Comparison of ENCODE assay signal across 20 mouse cellular contexts in the genomic region with DNA sequence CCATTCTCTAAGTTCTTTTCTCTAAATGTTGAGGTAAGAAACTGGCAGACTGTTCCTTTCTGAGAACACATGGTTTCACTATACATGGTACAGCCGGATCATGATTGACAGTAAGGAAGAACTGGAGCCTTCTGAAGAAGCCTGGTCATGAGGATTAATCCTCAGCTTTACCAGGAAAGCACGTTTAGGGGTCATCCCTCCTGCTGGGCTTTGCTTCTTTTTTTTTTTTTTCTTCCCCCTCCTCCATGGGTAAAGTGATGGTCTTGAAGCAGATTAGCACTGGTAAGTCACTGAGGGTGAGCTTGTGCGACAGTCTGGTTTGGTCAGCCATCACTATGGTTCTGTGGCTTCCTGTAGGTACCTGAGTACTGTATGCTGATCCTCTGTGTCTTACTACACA.
DNase-seq lines count a peak whose midpoint lies in the region; ATAC-seq lines count a peak whose summit lies in the region.
"Had no signal": no experiment of that assay in that cellular context is flagged by ENCODE, and none has a peak within 500 bp of the region (broad histone marks: within the 10 kb centered on the region; RNA-seq: fewer than 3 reads in every experiment).

No protein-coding gene starts in this region.

- 0 out of 2 replicates have a peak, but pooled peaks cover 3% of the 10 kb centered on the region for H3K36me3 ChIP-seq in hindbrain, embryonic 10.5 days
- no peaks in the 10 kb centered on the region for H3K36me3 ChIP-seq in hindbrain, embryonic 14.5 days (replicated peaks; ENCODE audit: control insufficient read depth, insufficient read depth)
- no peaks in the 10 kb centered on the region for H3K36me3 ChIP-seq in embryonic facial prominence, embryonic 15.5 days
- H3K36me3 ChIP-seq: heart, embryonic 10.5 days; hindbrain, embryonic 13.5 days; intestine, embryonic 15.5 days had no signal

- no peak for ATAC-seq in hindbrain, embryonic 14.5 days (ENCODE audit: low FRiP score)
- no peak for ATAC-seq in embryonic facial prominence, embryonic 15.5 days (ENCODE audit: insufficient number of reproducible peaks, low FRiP score, low TSS enrichment, low read depth)
- ATAC-seq: forebrain, embryonic 16.5 days; intestine, embryonic 15.5 days had no signal

- H3K4me2 ChIP-seq in hindbrain, embryonic 14.5 days (replicated peaks) = no peak overlapping the region
- no peak overlapping the region for H3K4me2 ChIP-seq in embryonic facial prominence, embryonic 15.5 days (replicated peaks)
- H3K4me2 ChIP-seq: hindbrain, embryonic 13.5 days; intestine, embryonic 15.5 days had no signal

- H3K9ac ChIP-seq in hindbrain, embryonic 14.5 days = no peak overlapping the region
- H3K9ac ChIP-seq in embryonic facial prominence, embryonic 15.5 days = no peak overlapping the region
- H3K9ac ChIP-seq: hindbrain, embryonic 13.5 days; intestine, embryonic 15.5 days had no signal

- DNase-seq in hindbrain, embryonic 10.5 days (ENCODE audit: low spot score) = no peak
- DNase-seq in hindbrain, embryonic 14.5 days (ENCODE audit: low spot score) = no peak
- peak; percentile 53 for DNase-seq in R1 (ENCODE audit: low read depth, low spot score)
- peak; percentile 40 for DNase-seq in retina, embryonic 14.5 days (ENCODE audit: low spot score)
- DNase-seq in testis, postnatal 14 days (ENCODE audit: low spot score) = no peak
- no peak for DNase-seq in gastrocnemius, adult 18-20 months (ENCODE audit: low spot score)
- DNase-seq: adrenal gland, postnatal 10 days; cerebellum, adult 11 months; cerebellum, adult 8-10 months; cerebellum, postnatal 14 days; gastrocnemius, postnatal 25 days; heart, postnatal 10 days; heart, postnatal 4 days had no signal

- H3K27ac ChIP-seq in hindbrain, embryonic 10.5 days = peak overlapping the region; percentile 76
- no peak overlapping the region for H3K27ac ChIP-seq in hindbrain, embryonic 14.5 days
- H3K27ac ChIP-seq in embryonic facial prominence, embryonic 15.5 days (replicated peaks) = 0 out of 2 replicates have a peak overlapping the region, but pooled peaks have one; percentile 28
- H3K27ac ChIP-seq: heart, embryonic 10.5 days; hindbrain, embryonic 13.5 days; intestine, embryonic 15.5 days had no signal

- H3K9me3 ChIP-seq in hindbrain, embryonic 10.5 days = no peaks in the 10 kb centered on the region
- H3K9me3 ChIP-seq in hindbrain, embryonic 14.5 days (ENCODE audit: control insufficient read depth, low read length) = no peaks in the 10 kb centered on the region
- no peaks in the 10 kb centered on the region for H3K9me3 ChIP-seq in embryonic facial prominence, embryonic 15.5 days (replicated peaks)
- H3K9me3 ChIP-seq: G1E; heart, embryonic 10.5 days; hindbrain, embryonic 13.5 days; intestine, embryonic 15.5 days had no signal

- no peaks in the 10 kb centered on the region for H3K27me3 ChIP-seq in hindbrain, embryonic 10.5 days (ENCODE audit: insufficient read depth, poor library complexity, severe bottlenecking)
- no peaks in the 10 kb centered on the region for H3K27me3 ChIP-seq in hindbrain, embryonic 14.5 days (ENCODE audit: control insufficient read depth, insufficient read depth, low read length)
- H3K27me3 ChIP-seq in embryonic facial prominence, embryonic 15.5 days = no peaks in the 10 kb centered on the region
- H3K27me3 ChIP-seq: hindbrain, embryonic 13.5 days; intestine, embryonic 15.5 days had no signal

- H3K4me1 ChIP-seq in hindbrain, embryonic 10.5 days (replicated peaks) = peaks cover 48% of the 10 kb centered on the region
- peaks cover 5% of the 10 kb centered on the region for H3K4me1 ChIP-seq in hindbrain, embryonic 14.5 days (replicated peaks; ENCODE audit: control insufficient read depth, insufficient read depth, low read length)
- peaks cover 37% of the 10 kb centered on the region for H3K4me1 ChIP-seq in embryonic facial prominence, embryonic 15.5 days

- 36% methylated on average over 3 of the region's 3 CpGs for WGBS in hindbrain, embryonic 10.5 days
- 56% methylated on average over 3 of the region's 3 CpGs for WGBS in hindbrain, embryonic 14.5 days
- WGBS in embryonic facial prominence, embryonic 15.5 days = 49% methylated on average over 3 of the region's 3 CpGs

- H3K4me3 ChIP-seq in hindbrain, embryonic 10.5 days = no peak overlapping the region
- no peak overlapping the region for H3K4me3 ChIP-seq in hindbrain, embryonic 14.5 days (replicated peaks; ENCODE audit: low read length)
- H3K4me3 ChIP-seq in embryonic facial prominence, embryonic 15.5 days (replicated peaks) = no peak overlapping the region
- H3K4me3 ChIP-seq: erythroblast, embryonic 14.5 days; heart, embryonic 10.5 days; hindbrain, embryonic 13.5 days; intestine, embryonic 15.5 days had no signal

Comparison
In these comparisons a context has a peak if more than half of its experiments do, and no peak if none do; other contexts are left out.
1. DNase-seq: peak in R1 (single experiment) and retina, embryonic 14.5 days (single experiment); none in hindbrain, embryonic 10.5 days (single experiment), hindbrain, embryonic 14.5 days (single experiment), testis, postnatal 14 days (single experiment) and gastrocnemius, adult 18-20 months (single experiment).